Mouse (Mus musculus) midbrain, embryonic 13.5 days (tissue): ENCODE measurements around the gene Micu2. TPM values are rescaled to one million over a fixed set of nuclear protein-coding genes. Genes with fewer than 3 reads are reported as not detected.

Source experiments
- ATAC-seq: fragments of 200-750 bp; cut with Nextera tagmentation; 2 replicates; pipeline ENCODE4 v1.8.0; 2017; ENCODE audit warnings: mild to moderate bottlenecking, moderate TSS enrichment, moderate library complexity
- H3K27ac ChIP-seq: fragments of 300-500 bp; sonication (generic); 2 replicates; pipeline ENCODE4 v1.5.1; 2015; ENCODE audit warnings: inconsistent platforms, mild to moderate bottlenecking, moderate library complexity
- H3K27me3 ChIP-seq: fragments of 300-500 bp; sonication (generic); 2 replicates; pipeline ENCODE4 v1.6.1; 2015; ENCODE audit warnings: mild to moderate bottlenecking, inconsistent platforms
- H3K36me3 ChIP-seq: fragments of 300-500 bp; sonication (generic); 2 replicates; pipeline ENCODE4 v1.6.1; 2015; ENCODE audit warnings: mild to moderate bottlenecking, inconsistent platforms
- H3K4me1 ChIP-seq: fragments of 300-500 bp; sonication (generic); replicated peaks from 2 replicates; pipeline ENCODE4 v1.6.1; 2015; ENCODE audit warnings: inconsistent platforms
- H3K4me2 ChIP-seq: fragments of 300-500 bp; sonication (generic); replicated peaks from 2 replicates; pipeline ENCODE4 v1.6.1; 2015; ENCODE audit warnings: moderate library complexity, mild to moderate bottlenecking, inconsistent platforms
- H3K4me3 ChIP-seq: fragments of 300-500 bp; sonication (generic); replicated peaks from 2 replicates; pipeline ENCODE4 v1.5.1; 2015; ENCODE audit warnings: mild to moderate bottlenecking, inconsistent platforms
- H3K9ac ChIP-seq: fragments of 300-500 bp; sonication (generic); replicated peaks from 2 replicates; pipeline ENCODE4 v1.6.1; 2015; ENCODE audit warnings: mild to moderate bottlenecking, inconsistent platforms
- H3K9me3 ChIP-seq: fragments of 300-500 bp; sonication (generic); 2 replicates; pipeline ENCODE4 v1.6.1; 2016; ENCODE audit warnings: mild to moderate bottlenecking, inconsistent platforms
- WGBS: fragments of 180-500 bp; shearing (Covaris S2); methylation state at CpG from one replicate; pipeline ENCODE4 v1.1.7; 2015; 5-methylcytosine and 5-hydroxymethylcytosine counted together
- polyA plus RNA-seq: library from polyadenylated mRNA; unstranded; fragments of >200 nt; fragmentation: Nextera tagmentation; extraction: Ambion mirVana; gene quantifications from 2 replicates; pipeline ENCODE4 v1.2.1, GENCODE M21; 2015

The Micu2 gene
- polyA plus RNA-seq, 1 experiment from 2014 or later: 67.0 TPM

- H3K4me2 ChIP-seq: no peak overlapping the region
These were observed 111.9 kb downstream of the Micu2 start for GRCm38 (mm10) chr14:57887171-57887570.

DNA sequence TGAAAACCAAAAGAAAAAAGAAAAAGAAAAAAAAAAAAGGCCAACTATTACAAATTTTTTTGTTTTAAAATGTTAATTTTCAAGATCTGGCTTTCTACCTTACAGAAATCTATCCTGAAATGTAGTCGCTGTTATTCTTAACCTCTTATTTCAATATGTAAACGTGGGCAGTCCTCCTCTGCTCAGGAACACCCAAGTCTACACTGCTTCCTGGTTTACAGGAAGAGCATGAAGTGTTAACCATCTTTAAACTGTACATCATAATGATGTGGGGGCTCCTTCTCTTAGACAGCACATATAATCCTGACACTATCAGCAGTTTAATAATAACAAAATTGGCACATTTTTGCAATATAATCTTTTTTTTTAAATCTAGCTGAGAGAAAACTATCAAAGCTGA, 113.0 kb downstream of the Micu2 start:
- H3K9ac ChIP-seq: no peak overlapping the region
- no peaks in the 10 kb centered on the region for H3K27me3 ChIP-seq
- H3K4me3 ChIP-seq: no peak overlapping the region
- WGBS: 93% methylated on average over 2 of the region's 2 CpGs
- H3K27ac ChIP-seq: no peak overlapping the region
- no peak overlapping the region for H3K4me2 ChIP-seq
- H3K9me3 ChIP-seq: no peaks in the 10 kb centered on the region
- no peak for ATAC-seq
- peaks cover 5% of the 10 kb centered on the region; the same call in 1 of the 2 replicates for H3K36me3 ChIP-seq
- peaks cover 31% of the 10 kb centered on the region for H3K4me1 ChIP-seq

More at GRCm38 (mm10) chr14:57887171-57887570, 111.9 kb downstream of the Micu2 start:
- Histone ChIP-seq H3K27ac (no peak overlapping the region), H3K27me3 (no peaks in the 10 kb centered on the region), H3K9me3 (no peaks in the 10 kb centered on the region), H3K36me3 (peaks cover 5% of the 10 kb centered on the region; the same call in 1 of the 2 replicates), H3K4me1 (peaks cover 25% of the 10 kb centered on the region), H3K9ac (no peak overlapping the region), H3K4me3 (no peak overlapping the region)
- ATAC-seq: no peak
- 81% methylated on average over 8 of the region's 8 CpGs for WGBS

GRCm38 (mm10) chr14:57883341-57883740, 115.7 kb downstream of the Micu2 start:
- 96% methylated on average over 3 of the region's 3 CpGs for WGBS
- peaks cover 23% of the 10 kb centered on the region for H3K4me1 ChIP-seq
- no peak for ATAC-seq
- H3K4me2 ChIP-seq: no peak overlapping the region
- peaks cover 5% of the 10 kb centered on the region; the same call in 1 of the 2 replicates for H3K36me3 ChIP-seq
- H3K9me3 ChIP-seq: no peaks in the 10 kb centered on the region
- no peak overlapping the region for H3K4me3 ChIP-seq
- H3K27ac ChIP-seq: no peak overlapping the region
- H3K27me3 ChIP-seq: no peaks in the 10 kb centered on the region
- H3K9ac ChIP-seq: no peak overlapping the region

- no peak for ATAC-seq
- Histone ChIP-seq H3K36me3 (peaks cover 5% of the 10 kb centered on the region; the same call in 1 of the 2 replicates), H3K9me3 (no peaks in the 10 kb centered on the region), H3K4me2 (no peak overlapping the region), H3K4me1 (peaks cover 17% of the 10 kb centered on the region), H3K27ac (no peak overlapping the region), H3K9ac (no peak overlapping the region), H3K27me3 (no peaks in the 10 kb centered on the region), H3K4me3 (no peak overlapping the region)
- 81% methylated on average over 4 of the region's 4 CpGs for WGBS
These were observed 116.3 kb downstream of the Micu2 start for GRCm38 (mm10) chr14:57882720-57883119.

DNA sequence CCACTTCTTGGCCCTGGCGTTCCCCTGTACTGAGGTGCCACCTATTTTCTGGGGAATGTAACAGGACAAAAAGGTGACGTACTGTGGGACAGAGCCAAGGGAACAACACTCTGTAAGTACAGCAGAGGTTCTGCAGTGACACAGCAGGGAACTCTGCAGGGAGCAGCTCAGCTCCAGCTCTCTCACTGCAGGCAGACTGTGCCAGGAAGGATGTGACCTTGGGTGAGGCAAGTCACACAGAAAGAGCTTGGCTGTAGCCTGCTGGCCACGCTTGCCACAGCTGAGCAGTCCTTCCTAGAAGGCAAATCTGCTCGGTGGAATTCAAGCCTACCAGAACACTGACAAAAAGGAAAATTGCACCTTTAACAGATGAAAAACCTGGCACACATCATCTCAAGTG, 117.3 kb downstream of the Micu2 start:
- ATAC-seq: no peak
- Histone ChIP-seq H3K36me3 (peaks cover 5% of the 10 kb centered on the region; the same call in 1 of the 2 replicates), H3K4me3 (no peak overlapping the region), H3K9me3 (no peaks in the 10 kb centered on the region), H3K27me3 (no peaks in the 10 kb centered on the region), H3K27ac (peak overlapping the region; percentile 19; the same call in 1 of the 2 replicates), H3K9ac (no peak overlapping the region), H3K4me2 (no peak overlapping the region), H3K4me1 (peaks cover 10% of the 10 kb centered on the region)
- WGBS: 47% methylated on average over 4 of the region's 4 CpGs

DNA sequence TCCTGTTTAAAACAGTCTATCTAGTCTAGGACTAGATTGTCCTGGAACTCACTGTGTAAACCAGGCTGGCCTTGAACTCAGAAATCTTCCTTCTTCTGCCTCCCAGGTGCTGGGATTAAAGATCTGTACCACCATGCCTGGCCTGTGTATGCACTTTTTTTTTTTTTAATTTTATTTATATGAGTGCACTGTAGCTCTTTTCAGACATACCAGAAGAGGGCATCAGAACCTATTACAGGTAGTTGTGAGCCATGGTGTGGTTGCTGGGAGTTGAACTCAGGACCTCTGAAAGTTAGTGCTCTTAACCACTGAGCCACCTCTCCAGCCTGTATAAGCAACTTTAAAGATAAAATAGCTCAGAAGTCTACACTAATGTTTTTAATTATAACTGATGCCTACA, 118.0 kb downstream of the Micu2 start:
- no peaks in the 10 kb centered on the region for H3K27me3 ChIP-seq
- no peak overlapping the region for H3K9ac ChIP-seq
- H3K4me1 ChIP-seq: peaks cover 9% of the 10 kb centered on the region
- H3K4me2 ChIP-seq: no peak overlapping the region
- no peak overlapping the region for H3K4me3 ChIP-seq
- H3K9me3 ChIP-seq: no peaks in the 10 kb centered on the region
- no peak overlapping the region for H3K27ac ChIP-seq
- peaks cover 5% of the 10 kb centered on the region; the same call in 1 of the 2 replicates for H3K36me3 ChIP-seq
- ATAC-seq: no peak

GRCm38 (mm10) chr14:57877921-57878320, 121.1 kb downstream of the Micu2 start:
- H3K4me3 ChIP-seq: no peak overlapping the region
- 94% methylated on average over 9 of the region's 9 CpGs for WGBS
- H3K9ac ChIP-seq: no peak overlapping the region
- no peaks in the 10 kb centered on the region for H3K9me3 ChIP-seq
- peaks cover 8% of the 10 kb centered on the region for H3K4me1 ChIP-seq
- H3K27me3 ChIP-seq: no peaks in the 10 kb centered on the region
- H3K4me2 ChIP-seq: no peak overlapping the region
- ATAC-seq: no peak
- H3K36me3 ChIP-seq: peaks cover 7% of the 10 kb centered on the region
- no peak overlapping the region for H3K27ac ChIP-seq

DNA sequence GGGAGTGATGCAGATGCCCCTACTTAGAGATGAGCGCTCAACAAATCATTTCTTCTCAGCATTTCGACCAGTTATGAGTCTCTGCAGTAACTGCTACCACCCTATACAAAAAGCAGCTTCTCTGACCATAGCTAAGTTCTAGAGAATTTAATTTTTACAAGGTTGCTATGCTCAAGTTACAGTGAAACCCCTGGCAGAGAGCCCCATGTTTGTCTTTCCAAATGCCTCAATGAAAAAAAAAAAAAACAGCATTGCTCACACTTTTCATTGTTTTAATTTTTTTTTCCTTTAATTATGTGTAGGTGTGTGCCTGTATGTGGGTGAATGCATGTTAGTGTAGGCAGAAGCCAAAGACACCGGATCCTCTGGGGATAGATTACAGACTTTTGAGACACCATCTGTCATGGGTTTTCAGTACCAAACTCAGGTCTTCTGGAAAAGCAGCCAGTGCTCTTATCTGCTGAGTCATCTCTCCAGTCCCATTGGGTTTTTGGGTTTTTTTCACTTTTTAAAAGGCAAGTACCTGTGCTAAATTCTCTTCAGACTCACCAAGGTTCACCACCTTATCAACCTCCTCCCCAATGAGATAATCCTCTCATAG, 132.3 kb downstream of the Micu2 start:
- Histone ChIP-seq H3K4me2 (no peak overlapping the region), H3K9ac (no peak overlapping the region), H3K36me3 (peaks cover 49% of the 10 kb centered on the region), H3K27me3 (no peaks in the 10 kb centered on the region), H3K27ac (no peak overlapping the region), H3K9me3 (no peaks in the 10 kb centered on the region), H3K4me1 (no peaks in the 10 kb centered on the region), H3K4me3 (no peak overlapping the region)
- no peak for ATAC-seq
- 97% methylated on average over 3 of the region's 3 CpGs for WGBS

Other genes with a start within 250 kb of the Micu2 start
- 7.8 and 9.6 TPM in 2 replicates for gene Lats2, start 240.9 kb downstream of the Micu2 start, polyA plus RNA-seq
- gene Sap18, start 201.1 kb downstream of the Micu2 start, polyA plus RNA-seq: 25.8 and 26.9 TPM in 2 replicates
- 17.3 and 17.5 TPM in 2 replicates for gene Ska3, start 173.1 kb downstream of the Micu2 start, polyA plus RNA-seq
- gene Mrpl57, start 173.0 kb downstream of the Micu2 start, polyA plus RNA-seq: 139 and 152 TPM in 2 replicates
- 43.9 and 50.3 TPM in 2 replicates for gene Zdhhc20, start 109.0 kb downstream of the Micu2 start, polyA plus RNA-seq
- gene Fgf9, start 71.3 kb upstream of the Micu2 start, polyA plus RNA-seq: 8.4 and 11.0 TPM in 2 replicates